Mouse (Mus musculus) midbrain, embryonic 12.5 days (tissue): Measurements from ENCODE around the gene Scamp3. TPM values are rescaled to one million over a fixed set of nuclear protein-coding genes. Genes with fewer than 3 reads are reported as not detected.

Experiments
- ATAC-seq: fragments of 200-750 bp; cut with Nextera tagmentation; 2 replicates; pipeline ENCODE4 v1.8.0; 2017; ENCODE audit warnings: low read depth, moderate TSS enrichment, moderate library complexity; ENCODE audit not compliant: low FRiP score
- H3K27ac ChIP-seq: fragments of 300-500 bp; sonication (generic); replicated peaks from 2 replicates; pipeline ENCODE4 v1.5.1; 2016; ENCODE audit warnings: mild to moderate bottlenecking
- H3K27me3 ChIP-seq: fragments of 300-500 bp; sonication (generic); 2 replicates; pipeline ENCODE4 v1.6.1; 2016; ENCODE audit warnings: mild to moderate bottlenecking
- H3K36me3 ChIP-seq: fragments of 300-500 bp; sonication (generic); 2 replicates; pipeline ENCODE4 v1.6.1; 2016
- H3K4me1 ChIP-seq: fragments of 300-500 bp; sonication (generic); 2 replicates; pipeline ENCODE4 v1.6.1; 2016
- H3K4me2 ChIP-seq: fragments of 300-500 bp; sonication (generic); replicated peaks from 2 replicates; pipeline ENCODE4 v1.6.1; 2016; ENCODE audit warnings: mild to moderate bottlenecking, moderate library complexity
- H3K4me3 ChIP-seq: fragments of 300-500 bp; sonication (generic); 2 replicates; pipeline ENCODE4 v1.5.1; 2016; ENCODE audit warnings: mild to moderate bottlenecking
- H3K9ac ChIP-seq: fragments of 300-500 bp; sonication (generic); replicated peaks from 2 replicates; pipeline ENCODE4 v1.6.1; 2016; ENCODE audit warnings: mild to moderate bottlenecking, moderate library complexity
- H3K9me3 ChIP-seq: fragments of 300-500 bp; sonication (generic); 2 replicates; pipeline ENCODE4 v1.6.1; 2016; ENCODE audit warnings: mild to moderate bottlenecking
- WGBS: fragments of 180-500 bp; shearing (Covaris S2); methylation state at CpG from one replicate; pipeline ENCODE4 v1.1.7; 2016; 5-methylcytosine and 5-hydroxymethylcytosine counted together
- microRNA counts: library from miRNA; unstranded; fragments of <30 nt; microRNA quantifications from one replicate; lab custom pipeline; 2017
- microRNA-seq: library from miRNA; unstranded; fragments of <30 nt; microRNA quantifications from one replicate; pipeline ENCODE4, GENCODE M21; 2017
- polyA plus RNA-seq: library from polyadenylated mRNA; unstranded; fragments of >200 nt; fragmentation: Nextera tagmentation; extraction: Ambion mirVana; gene quantifications from 2 replicates; pipeline ENCODE4 v1.2.1, GENCODE M21; 2016

Scamp3 gene
- polyA plus RNA-seq, 1 experiment from 2014 or later, result 97.1 TPM

DNA sequence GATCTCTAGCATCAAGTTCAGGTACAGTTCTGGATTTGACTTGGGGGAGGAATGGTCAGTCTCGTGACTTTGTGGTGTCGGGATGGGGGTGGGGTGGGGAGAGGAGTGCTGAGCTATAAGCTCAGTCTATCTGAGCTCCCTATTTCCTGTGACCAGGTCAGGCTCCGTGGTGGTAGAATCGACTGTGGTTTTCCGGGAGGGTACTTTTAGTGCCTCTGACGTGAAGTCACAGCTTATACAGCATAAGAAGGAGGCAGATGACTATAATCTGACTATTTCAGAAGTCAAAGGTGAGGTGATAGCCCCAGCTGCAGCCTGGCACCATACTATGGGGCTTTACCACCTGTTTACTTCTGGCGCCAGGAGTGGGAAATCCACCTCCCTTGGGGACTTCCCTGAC is 54.1 kb downstream of the Scamp3 start:
- H3K4me3 ChIP-seq, result no peak overlapping the region
- H3K36me3 ChIP-seq, result peaks cover 29% of the 10 kb centered on the region
- H3K4me1 ChIP-seq, result peaks cover 27% of the 10 kb centered on the region
- H3K9me3 ChIP-seq, result no peaks in the 10 kb centered on the region
- no peak overlapping the region for H3K4me2 ChIP-seq
- no peak overlapping the region for H3K27ac ChIP-seq
- 78% methylated on average over 7 of the region's 7 CpGs for WGBS
- no peak for ATAC-seq
- no peaks in the 10 kb centered on the region for H3K27me3 ChIP-seq
- H3K9ac ChIP-seq, result no peak overlapping the region

DNA sequence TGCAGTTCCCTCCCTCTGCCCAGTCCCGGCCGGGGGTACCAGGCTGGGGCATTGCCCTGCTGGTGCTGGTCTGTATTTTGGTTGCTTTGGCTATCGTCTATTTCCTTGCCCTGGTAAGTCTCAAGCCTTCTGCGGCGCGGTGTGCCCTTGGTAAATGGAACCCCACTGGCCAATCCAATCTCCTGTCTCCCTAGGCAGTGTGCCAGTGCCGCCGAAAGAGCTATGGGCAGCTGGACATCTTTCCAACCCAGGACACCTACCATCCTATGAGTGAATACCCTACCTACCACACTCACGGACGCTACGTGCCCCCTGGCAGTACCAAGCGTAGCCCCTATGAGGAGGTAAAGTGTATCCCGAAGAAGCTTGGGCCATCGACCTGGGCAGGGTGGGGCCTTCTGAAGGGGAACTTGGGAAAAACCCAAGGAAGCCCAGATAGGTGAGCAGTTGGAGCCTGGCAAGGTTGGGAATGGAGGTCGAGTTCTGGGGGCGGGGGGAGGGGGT is 54.6 kb downstream of the Scamp3 start:
- Histone ChIP-seq H3K4me1 (peaks cover 24% of the 10 kb centered on the region), H3K4me3 (no peak overlapping the region), H3K4me2 (no peak overlapping the region), H3K27ac (no peak overlapping the region), H3K27me3 (no peaks in the 10 kb centered on the region), H3K9ac (no peak overlapping the region), H3K36me3 (peaks cover 33% of the 10 kb centered on the region), H3K9me3 (no peaks in the 10 kb centered on the region)
- 82% methylated on average over 16 of the region's 16 CpGs for WGBS
- no peak for ATAC-seq

MicroRNAs encoded within 50 kb of the gene (microRNA counts, 519-probe panel; counts per million panel counts)
- microRNA mmu-miR-92b (lab: Ali Mortazavi, UCI), result 2,838 counts per million, percentile 7 among the panel's probes with 10 or more counts

Small RNA genes within 50 kb of the gene (microRNA-seq; reads per million reads assigned to microRNA genes)
- 20,944 reads per million, percentile 98 among the genes with 10 or more reads in this experiment for gene Mir92b

Other genes starting within 250 kb of the Scamp3 start
- gene Ash1l, start 226.9 kb upstream of the Scamp3 start, polyA plus RNA-seq, result 22.5 and 23.7 TPM in 2 replicates
- 124 and 137 TPM in 2 replicates for gene Dap3, start 226.3 kb upstream of the Scamp3 start, polyA plus RNA-seq
- 49.8 and 50.9 TPM in 2 replicates for gene Rusc1, start 84.2 kb upstream of the Scamp3 start, polyA plus RNA-seq
- gene Gm43738, start 76.4 kb upstream of the Scamp3 start, polyA plus RNA-seq, result 0.13 TPM in 1 of 2 replicates, not detected in the other
- 307 and 361 TPM in 2 replicates for gene Fdps, start 75.5 kb upstream of the Scamp3 start, polyA plus RNA-seq
- 0.26 and 0.33 TPM in 2 replicates for gene Pklr, start 41.3 kb upstream of the Scamp3 start, polyA plus RNA-seq
- 17.1 and 22.0 TPM in 2 replicates for gene Hcn3, start 17.3 kb upstream of the Scamp3 start, polyA plus RNA-seq
- 42.3 and 46.5 TPM in 2 replicates for gene Clk2, start 12.7 kb upstream of the Scamp3 start, polyA plus RNA-seq
- gene Fam189b, start 5.7 kb downstream of the Scamp3 start, polyA plus RNA-seq, result 29.5 and 30.3 TPM in 2 replicates
- gene Gba, start 25.5 kb downstream of the Scamp3 start, polyA plus RNA-seq, result 42.4 and 45.8 TPM in 2 replicates
- gene Thbs3, start 37.7 kb downstream of the Scamp3 start, polyA plus RNA-seq, result 105 and 107 TPM in 2 replicates
- 183 and 185 TPM in 2 replicates for gene Mtx1, start 49.6 kb downstream of the Scamp3 start, polyA plus RNA-seq
- 3.8 and 5.2 TPM in 2 replicates for gene Muc1, start 51.6 kb downstream of the Scamp3 start, polyA plus RNA-seq
- 253 and 255 TPM in 2 replicates for gene Krtcap2, start 68.5 kb downstream of the Scamp3 start, polyA plus RNA-seq
- 25.1 and 25.5 TPM in 2 replicates for gene Trim46, start 68.8 kb downstream of the Scamp3 start, polyA plus RNA-seq
- 72.2 and 76.1 TPM in 2 replicates for gene Dpm3, start 81.9 kb downstream of the Scamp3 start, polyA plus RNA-seq
- gene Slc50a1, start 93.1 kb downstream of the Scamp3 start, polyA plus RNA-seq, result 38.1 and 39.6 TPM in 2 replicates
- gene Efna1, start 103.7 kb downstream of the Scamp3 start, polyA plus RNA-seq, result 9.5 and 11.0 TPM in 2 replicates
- 10.7 and 11.1 TPM in 2 replicates for gene Efna3, start 145.5 kb downstream of the Scamp3 start, polyA plus RNA-seq
- 16.8 and 17.3 TPM in 2 replicates for gene Efna4, start 160.6 kb downstream of the Scamp3 start, polyA plus RNA-seq
- gene Adam15, start 172.5 kb downstream of the Scamp3 start, polyA plus RNA-seq, result 35.0 and 37.0 TPM in 2 replicates
- 0.22 and 0.29 TPM in 2 replicates for gene Dcst2, start 184.5 kb downstream of the Scamp3 start, polyA plus RNA-seq
- 0.20 and 0.65 TPM in 2 replicates for gene Dcst1, start 187.8 kb downstream of the Scamp3 start, polyA plus RNA-seq
- 0.63 and 0.71 TPM in 2 replicates for gene Zbtb7b, start 217.3 kb downstream of the Scamp3 start, polyA plus RNA-seq
- gene Lenep, start 225.3 kb downstream of the Scamp3 start, polyA plus RNA-seq, result 1.1 and 1.5 TPM in 2 replicates
- gene Flad1, start 234.4 kb downstream of the Scamp3 start, polyA plus RNA-seq, result 34.4 and 34.7 TPM in 2 replicates
- 291 and 306 TPM in 2 replicates for gene Cks1b, start 240.9 kb downstream of the Scamp3 start, polyA plus RNA-seq
- gene Shc1, start 241.0 kb downstream of the Scamp3 start, polyA plus RNA-seq, result 33.0 and 43.5 TPM in 2 replicates